Mouse (Mus musculus) layer of hippocampus, postnatal 14 days (tissue): ENCODE measurements around the gene Olfr1130. TPM values are rescaled to one million over a fixed set of nuclear protein-coding genes. Genes with fewer than 3 reads are reported as not detected.
"Not testable (repeated sequence)": the region's sequence is repeated elsewhere in the genome, so short reads cannot be mapped to it uniquely, and the experiment has no call there.

Experiments
- DNase-seq, 2 experiments: peaks; one replicate each; pipeline ENCODE4 v3.0.0; 2021 to 2022; ENCODE audit warnings: low spot score in 2 of 2, mixed read lengths in 1 of 2
- long read RNA-seq, 2 experiments: library from polyadenylated mRNA; stranded (forward); transcript quantifications; one replicate each; pipeline ENCODE4 v2.0.0; 2021
- total RNA-seq, 2 experiments: library from RNA; stranded (reverse); gene quantifications; 2 replicates each; pipeline ENCODE4 v1.2.3; 2021

Olfr1130 gene
- not detected for total RNA-seq
- long read RNA-seq, experiment 1 = 0 reads
- long read RNA-seq, experiment 2 = 0 reads

GRCm38 (mm10) chr2:87605912-87606311 is at the start of gene Olfr1130:
Gene Olfr1130, plus strand, starts transcription at chr2:87606212.
- not testable (repeated sequence) for DNase-seq

DNA sequence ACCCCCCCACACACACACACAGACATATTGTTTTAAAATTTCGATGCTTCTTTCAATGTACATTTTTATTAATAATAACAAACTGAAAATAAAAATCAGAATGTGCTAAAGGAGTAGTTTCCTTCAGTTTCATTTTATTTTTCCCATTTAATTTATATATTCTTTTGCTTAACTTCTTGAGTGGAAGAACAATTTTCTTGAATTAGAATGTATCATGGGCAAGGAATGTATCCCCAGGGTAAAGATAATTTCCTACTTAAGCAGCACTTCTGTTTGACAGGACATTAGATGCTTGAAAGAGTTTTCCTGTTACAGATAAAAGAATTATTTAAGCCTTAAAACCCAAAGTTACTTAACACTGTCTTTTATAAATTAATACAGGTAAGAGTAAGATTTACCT is 32.4 kb upstream of the Olfr1130 start, which contains the start of gene Olfr1129:
Gene Olfr1129, plus strand, starts transcription at position 301 of the 400 bp plus-strand sequence.
- DNase-seq = not testable (repeated sequence)

- DNase-seq = no peak
Measured at GRCm38 (mm10) chr2:87626804-87627203, 20.8 kb downstream of the Olfr1130 start, which contains the start of gene Olfr1131. Gene Olfr1131, plus strand, starts transcription at chr2:87627104.

DNA sequence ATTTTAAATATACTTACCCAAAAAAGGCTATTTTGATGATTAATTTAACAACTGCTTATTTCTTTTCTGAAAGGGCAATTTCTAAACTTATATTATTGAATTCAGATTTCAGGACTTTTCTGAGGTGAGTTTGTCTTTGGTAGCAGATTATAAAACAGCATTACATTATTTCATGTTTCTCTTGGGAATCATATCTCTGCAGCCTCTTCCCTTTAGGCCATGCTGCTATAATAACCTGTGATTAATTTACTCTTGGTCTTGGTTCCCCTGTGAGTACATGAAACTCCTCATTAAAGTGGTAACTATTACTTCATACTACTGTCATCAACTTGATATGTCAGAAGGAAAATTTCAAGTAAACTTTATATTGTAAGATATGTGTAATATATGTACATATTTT is 31.4 kb downstream of the Olfr1130 start, which contains the start of gene Olfr1132:
Gene Olfr1132, minus strand, starts transcription at position 101 of the 400 bp plus-strand sequence.
- DNase-seq = no peak

- DNase-seq = no peak
Measured at GRCm38 (mm10) chr2:87642441-87642840, 36.4 kb downstream of the Olfr1130 start.

DNA sequence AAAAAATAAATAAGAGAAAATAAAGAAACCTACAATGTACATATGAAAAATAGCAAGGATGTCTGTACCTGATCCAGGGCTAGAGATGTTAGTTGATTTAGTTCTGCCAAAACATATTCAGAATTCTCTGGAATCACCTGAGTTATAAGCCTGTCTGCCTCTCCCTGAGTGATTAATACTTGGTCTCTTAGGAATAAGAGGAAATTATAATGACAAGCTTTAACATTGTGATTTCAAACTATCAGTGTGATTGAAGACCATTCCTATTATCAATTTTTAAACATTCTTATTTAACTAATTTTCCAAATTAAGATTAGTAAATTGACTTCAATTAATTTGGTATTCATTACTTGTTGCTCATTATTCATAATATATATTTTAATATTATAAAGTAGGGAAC is 41.3 kb downstream of the Olfr1130 start, which contains the start of gene Olfr1133:
Gene Olfr1133, minus strand, starts transcription at position 101 of the 400 bp plus-strand sequence.
- DNase-seq = no peak

- no peak for DNase-seq
Measured at GRCm38 (mm10) chr2:87658360-87658759, 52.3 kb downstream of the Olfr1130 start, which contains the start of gene Olfr1134. Gene Olfr1134, minus strand, starts transcription at chr2:87658460.

Other genes with a start within 250 kb of the Olfr1130 start
- not detected for gene Olfr1121, start 236.3 kb upstream of the Olfr1130 start, total RNA-seq
- not detected for gene Olfr1122, start 220.4 kb upstream of the Olfr1130 start, total RNA-seq
- gene Olfr1123, start 189.6 kb upstream of the Olfr1130 start, total RNA-seq = not detected
- gene Olfr1124, start 175.9 kb upstream of the Olfr1130 start, total RNA-seq = not detected
- gene Olfr1126, start 152.2 kb upstream of the Olfr1130 start, total RNA-seq = not detected
- not detected for gene Pramel7, start 109.1 kb upstream of the Olfr1130 start, total RNA-seq
- not detected for gene Pramel6, start 99.6 kb upstream of the Olfr1130 start, total RNA-seq
- not detected for gene Olfr153, start 74.4 kb upstream of the Olfr1130 start, total RNA-seq
- not detected for gene Olfr1128, start 60.7 kb upstream of the Olfr1130 start, total RNA-seq
- gene Olfr1129, start 32.3 kb upstream of the Olfr1130 start, total RNA-seq = not detected
- not detected for gene Olfr1131, start 20.9 kb downstream of the Olfr1130 start, total RNA-seq
- gene Olfr1132, start 31.3 kb downstream of the Olfr1130 start, total RNA-seq = not detected
- gene Olfr1133, start 41.2 kb downstream of the Olfr1130 start, total RNA-seq = not detected
- gene Olfr1134, start 52.2 kb downstream of the Olfr1130 start, total RNA-seq = not detected
- not detected for gene Olfr1135, start 67.5 kb downstream of the Olfr1130 start, total RNA-seq
- not detected for gene Olfr1136, start 87.7 kb downstream of the Olfr1130 start, total RNA-seq
- not detected for gene Olfr1137, start 107.0 kb downstream of the Olfr1130 start, total RNA-seq
- gene Olfr1138, start 133.8 kb downstream of the Olfr1130 start, total RNA-seq = not detected
- not detected for gene Olfr1140, start 137.5 kb downstream of the Olfr1130 start, total RNA-seq
- not detected for gene Olfr1141, start 147.8 kb downstream of the Olfr1130 start, total RNA-seq
- gene Olfr152, start 173.3 kb downstream of the Olfr1130 start, total RNA-seq = not detected
- gene Olfr1143, start 194.4 kb downstream of the Olfr1130 start, total RNA-seq = not detected
- gene Olfr1145, start 203.6 kb downstream of the Olfr1130 start, total RNA-seq = not detected
- gene Olfr1148, start 224.3 kb downstream of the Olfr1130 start, total RNA-seq = not detected
- gene Olfr1150-ps1, start 237.8 kb downstream of the Olfr1130 start, total RNA-seq = not detected
- not detected for gene Olfr1151, start 249.7 kb downstream of the Olfr1130 start, total RNA-seq